Mouse (Mus musculus) myocyte (in vitro differentiated cells): ENCODE results near the gene Ppp6r1. TPM values are rescaled to one million over a fixed set of nuclear protein-coding genes. Genes with fewer than 3 reads are reported as not detected.

Experiments
- H3K27me3 ChIP-seq: one replicate; pipeline ENCODE4 v1.6.1; 2011; ENCODE audit not compliant: control insufficient read depth, insufficient read depth, insufficient read length
- H3K36me3 ChIP-seq: one replicate; pipeline ENCODE4 v1.6.1; 2011; ENCODE audit not compliant: control insufficient read depth, insufficient read depth
- H3K4me2 ChIP-seq: one replicate; pipeline ENCODE4 v1.6.1; 2011; ENCODE audit warnings: low read depth, control low read depth
- H3K4me3 ChIP-seq: one replicate; pipeline ENCODE4 v1.5.1; 2011; ENCODE audit warnings: mild to moderate bottlenecking, control low read depth, moderate library complexity
- H3K79me2 ChIP-seq: one replicate; pipeline ENCODE4 v1.6.1; 2011; ENCODE audit not compliant: control insufficient read depth, insufficient read depth
- H3ac ChIP-seq: one replicate; pipeline ENCODE4 v1.6.1; 2011; ENCODE audit not compliant: control insufficient read depth, insufficient read length
- CEBPB ChIP-seq: IDR thresholded peaks from 2 replicates; pipeline ENCODE4 v1.6.1; 2011; ENCODE audit warnings: mild to moderate bottlenecking, moderate library complexity; ENCODE audit not compliant: poor library complexity, insufficient read depth, severe bottlenecking
- E2F4 ChIP-seq: IDR thresholded peaks from one replicate; pipeline ENCODE4 v1.6.1; 2011; ENCODE audit warnings: mild to moderate bottlenecking, control low read depth, moderate library complexity; ENCODE audit not compliant: insufficient read depth
- MAX ChIP-seq: IDR thresholded peaks from one replicate; pipeline ENCODE4 v1.6.1; 2011; ENCODE audit warnings: low read depth, mild to moderate bottlenecking, control low read depth
- MYOD1 ChIP-seq, 3 experiments: IDR thresholded peaks; one replicate each; pipeline ENCODE4 v1.6.1; 2011; ENCODE audit warnings: control low read depth in 2 of 3, low read depth in 2 of 3, mild to moderate bottlenecking in 2 of 3, moderate library complexity in 1 of 3; ENCODE audit not compliant: insufficient read length in 2 of 3, control insufficient read depth in 1 of 3
- MYOG ChIP-seq, 3 experiments: IDR thresholded peaks; one replicate each; pipeline ENCODE4 v1.6.1; 2011; ENCODE audit warnings: control low read depth in 2 of 3, low read depth in 2 of 3, mild to moderate bottlenecking in 2 of 3; ENCODE audit not compliant: insufficient read length in 2 of 3, control insufficient read depth in 1 of 3, insufficient read depth in 1 of 3
- POLR2A ChIP-seq: IDR thresholded peaks from one replicate; pipeline ENCODE4 v1.6.1; 2011; ENCODE audit warnings: low read depth, mild to moderate bottlenecking, control low read depth, moderate library complexity; ENCODE audit not compliant: insufficient read length
- POLR2AphosphoS2 ChIP-seq: IDR thresholded peaks from one replicate; pipeline ENCODE4 v1.6.1; 2011; ENCODE audit warnings: low read depth, control low read depth; ENCODE audit not compliant: insufficient read length
- REST ChIP-seq: IDR thresholded peaks from one replicate; pipeline ENCODE4 v1.6.1; 2011; ENCODE audit warnings: mild to moderate bottlenecking, control low read depth, moderate library complexity; ENCODE audit not compliant: insufficient read depth, insufficient read length
- SRF ChIP-seq: IDR thresholded peaks from one replicate; pipeline ENCODE4 v1.6.1; 2011; ENCODE audit warnings: low read depth; ENCODE audit not compliant: control insufficient read depth, insufficient read length
- TCF12 ChIP-seq: IDR thresholded peaks from one replicate; pipeline ENCODE4 v1.6.1; 2011; ENCODE audit warnings: mild to moderate bottlenecking, control low read depth; ENCODE audit not compliant: poor library complexity, insufficient read depth, severe bottlenecking
- TCF3 ChIP-seq: IDR thresholded peaks from one replicate; pipeline ENCODE4 v1.6.1; 2011; ENCODE audit warnings: low read depth, control low read depth; ENCODE audit not compliant: insufficient read length
- USF1 ChIP-seq: IDR thresholded peaks from one replicate; pipeline ENCODE4 v1.6.1; 2011; ENCODE audit warnings: low read depth, mild to moderate bottlenecking, control low read depth, moderate library complexity
- polyA plus RNA-seq: library from polyadenylated mRNA; unstranded; fragments of >200 nt; fragmentation: generic; extraction: Trizol; gene quantifications from one replicate; pipeline ENCODE4 v1.2.1, GENCODE M21; 2012; ENCODE audit warnings: missing spikeins

Ppp6r1 gene
- polyA plus RNA-seq, 1 experiment: 46.1 TPM

DNA sequence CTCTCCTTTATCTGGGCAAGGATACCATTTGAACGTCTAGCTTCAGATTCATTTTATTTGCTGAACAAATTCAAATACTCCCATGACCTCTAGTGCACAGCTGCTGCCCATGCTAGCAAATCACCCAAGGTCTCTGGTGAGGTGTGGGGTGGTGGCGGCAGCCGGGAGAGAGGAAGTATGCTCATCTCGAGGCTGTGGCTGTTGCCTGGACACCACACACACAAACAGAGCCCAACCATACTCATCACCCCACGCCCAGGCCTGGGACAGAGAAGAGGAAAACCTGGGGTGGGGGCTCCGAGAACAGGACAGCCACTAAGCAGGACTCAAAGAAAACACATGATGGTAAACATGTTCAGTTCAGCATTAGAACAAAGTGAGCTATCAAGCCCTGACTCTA lies 11.5 kb downstream of the Ppp6r1 start:
- no peaks in the 10 kb centered on the region for H3K27me3 ChIP-seq
- H3K36me3 ChIP-seq: peaks cover 12% of the 10 kb centered on the region
- H3K79me2 ChIP-seq: peaks cover 25% of the 10 kb centered on the region
- no peak overlapping the region for H3K4me3 ChIP-seq
- no peak for TF ChIP-seq POLR2AphosphoS2
- peak in 1 of 3 experiments; percentile 14 for TF ChIP-seq MYOD1 (IDR thresholded peaks at IDR 0.05; ENCODE audit: control insufficient read depth in 1 of 3, insufficient read length in 2 of 3, low read depth in 2 of 3)
- no peak overlapping the region for H3ac ChIP-seq
- H3K4me2 ChIP-seq: no peak overlapping the region

DNA sequence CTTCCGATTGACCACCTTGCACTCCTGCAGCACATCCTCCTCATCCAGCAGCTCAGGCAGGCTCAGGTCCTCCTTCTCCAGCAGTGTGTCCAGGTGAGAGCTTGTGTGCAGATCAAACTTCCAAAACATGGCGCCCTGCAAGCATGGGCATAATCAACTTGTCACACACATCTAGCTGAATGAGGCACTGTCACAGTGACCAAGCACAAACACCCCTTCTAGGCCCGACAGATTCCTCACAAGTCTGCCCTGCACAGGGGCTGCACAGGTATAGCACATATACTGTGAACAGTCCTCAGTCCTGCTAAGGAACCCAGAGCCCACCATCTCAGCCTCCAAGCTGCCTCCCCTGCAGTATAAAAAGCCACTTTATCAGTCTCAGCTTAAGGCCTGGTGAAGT lies 12.0 kb downstream of the Ppp6r1 start:
- TF ChIP-seq SRF (no peak), TCF12 (no peak), POLR2AphosphoS2 (no peak), REST (no peak), POLR2A (no peak), E2F4 (no peak), USF1 (no peak), MYOG (IDR thresholded peaks at IDR 0.05; ENCODE audit: control insufficient read depth in 1 of 3, insufficient read depth in 1 of 3, insufficient read length in 2 of 3, low read depth in 2 of 3) (no peak), MYOD1 (IDR thresholded peaks at IDR 0.05; ENCODE audit: control insufficient read depth in 1 of 3, insufficient read length in 2 of 3, low read depth in 2 of 3) (no peak), TCF3 (no peak), CEBPB (no peak), MAX (no peak)
- Histone ChIP-seq H3K27me3 (no peaks in the 10 kb centered on the region), H3K79me2 (peaks cover 20% of the 10 kb centered on the region), H3K4me2 (no peak overlapping the region), H3K36me3 (peaks cover 14% of the 10 kb centered on the region), H3K4me3 (no peak overlapping the region), H3ac (no peak overlapping the region)

- no peak overlapping the region for H3ac ChIP-seq
- H3K79me2 ChIP-seq: peaks cover 7% of the 10 kb centered on the region
- H3K4me3 ChIP-seq: no peak overlapping the region
- no peak for TF ChIP-seq USF1
- TF ChIP-seq TCF12: no peak
- TF ChIP-seq E2F4: no peak
- no peaks in the 10 kb centered on the region for H3K27me3 ChIP-seq
- H3K4me2 ChIP-seq: no peak overlapping the region
- H3K36me3 ChIP-seq: peaks cover 24% of the 10 kb centered on the region
Measured at GRCm38 (mm10) chr7:4643225-4643624, 15.6 kb downstream of the Ppp6r1 start.

DNA sequence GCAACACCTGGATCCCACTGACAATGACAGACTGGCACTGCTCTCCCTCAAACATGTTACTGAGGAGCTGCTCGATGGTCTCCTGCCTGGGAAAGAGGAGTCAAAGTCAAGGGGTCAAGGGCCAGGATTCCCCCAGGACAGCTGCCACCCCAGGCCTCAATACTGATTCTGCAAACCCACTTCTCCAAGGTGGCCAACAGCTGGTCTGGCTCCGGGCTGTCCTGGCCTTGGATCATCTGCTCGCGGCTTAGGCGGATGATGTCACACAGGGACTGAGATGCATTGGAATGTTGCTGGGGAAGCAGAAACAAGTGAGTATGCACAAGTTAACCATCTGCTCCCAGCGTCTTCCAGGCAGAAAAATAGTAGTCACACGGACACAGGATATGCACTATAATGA lies 16.9 kb downstream of the Ppp6r1 start:
- Histone ChIP-seq H3K36me3 (peaks cover 31% of the 10 kb centered on the region), H3ac (no peak overlapping the region), H3K79me2 (no peaks in the 10 kb centered on the region), H3K27me3 (no peaks in the 10 kb centered on the region), H3K4me2 (no peak overlapping the region), H3K4me3 (no peak overlapping the region)
- no peak for TF ChIP-seq USF1
- TF ChIP-seq E2F4: no peak
- no peak for TF ChIP-seq SRF
- TF ChIP-seq TCF3: no peak
- TF ChIP-seq POLR2A: no peak
- TF ChIP-seq MYOG (IDR thresholded peaks at IDR 0.05; ENCODE audit: control insufficient read depth in 1 of 3, insufficient read depth in 1 of 3, insufficient read length in 2 of 3, low read depth in 2 of 3): peak in 2 of 3 experiments; percentile 63 to 76
- TF ChIP-seq MAX: no peak
- no peak for TF ChIP-seq POLR2AphosphoS2
- peak in 2 of 3 experiments; percentile 52 to 53 for TF ChIP-seq MYOD1 (IDR thresholded peaks at IDR 0.05; ENCODE audit: control insufficient read depth in 1 of 3, insufficient read length in 2 of 3, low read depth in 2 of 3)
- no peak for TF ChIP-seq REST
- TF ChIP-seq CEBPB: no peak
- no peak for TF ChIP-seq TCF12

DNA sequence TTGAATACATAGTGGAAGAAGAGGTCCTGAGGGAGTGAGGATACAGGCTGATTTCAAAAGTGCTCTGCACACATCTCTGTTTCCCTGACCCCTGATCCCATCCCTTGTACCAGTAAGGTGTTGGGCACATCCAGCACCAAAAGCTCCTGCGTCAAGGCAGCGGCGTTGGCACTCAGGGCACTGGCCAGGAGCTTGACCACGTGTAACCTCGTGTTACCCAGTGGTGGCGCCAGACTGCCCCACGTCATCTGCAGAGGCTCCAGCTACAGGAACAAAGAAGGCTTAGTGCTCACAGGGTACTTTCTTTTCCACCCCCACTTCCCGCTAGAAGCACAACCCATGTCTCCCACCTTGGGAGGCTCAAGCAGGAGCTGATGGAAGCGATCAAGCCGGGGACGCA lies 17.7 kb downstream of the Ppp6r1 start:
- TF ChIP-seq SRF (no peak), MYOD1 (IDR thresholded peaks at IDR 0.05; ENCODE audit: control insufficient read depth in 1 of 3, insufficient read length in 2 of 3, low read depth in 2 of 3) (no peak), MAX (no peak), MYOG (IDR thresholded peaks at IDR 0.05; ENCODE audit: control insufficient read depth in 1 of 3, insufficient read depth in 1 of 3, insufficient read length in 2 of 3, low read depth in 2 of 3) (no peak), TCF12 (no peak), POLR2AphosphoS2 (no peak), CEBPB (no peak), E2F4 (no peak), TCF3 (no peak), REST (no peak), USF1 (no peak), POLR2A (no peak)
- Histone ChIP-seq H3ac (no peak overlapping the region), H3K4me2 (no peak overlapping the region), H3K4me3 (no peak overlapping the region), H3K36me3 (peaks cover 31% of the 10 kb centered on the region), H3K27me3 (no peaks in the 10 kb centered on the region), H3K79me2 (no peaks in the 10 kb centered on the region)
